Mouse (Mus musculus): ENCODE results near the gene Akap12. TPM values are rescaled to one million over a fixed set of nuclear protein-coding genes. Genes with fewer than 3 reads are reported as not detected.

Akap12 gene
- polyA plus RNA-seq, 1 experiment from 2014 or later, result 33.9 TPM

GRCm38 (mm10) chr10:4356640-4357039, 90.5 kb downstream of the Akap12 start:
- no peak for ATAC-seq (replicated peaks; ENCODE audit: insufficient number of reproducible peaks, low FRiP score, low TSS enrichment)
- Histone ChIP-seq H3K4me2 (no peak overlapping the region), H3K9me3 (replicated peaks; ENCODE audit: control insufficient read depth, low read length) (no peaks in the 10 kb centered on the region), H3K36me3 (ENCODE audit: control insufficient read depth, insufficient read depth, low read length) (peaks cover 22% of the 10 kb centered on the region), H3K4me1 (ENCODE audit: control insufficient read depth, insufficient read depth, low read length) (0 out of 2 replicates have a peak, but pooled peaks cover 3% of the 10 kb centered on the region), H3K27ac (ENCODE audit: low read depth, low read length) (no peak overlapping the region), H3K27me3 (ENCODE audit: control insufficient read depth, insufficient read depth, low read length) (no peaks in the 10 kb centered on the region), H3K9ac (ENCODE audit: low read depth, low read length) (no peak overlapping the region), H3K4me3 (ENCODE audit: low read depth, low read length) (no peak overlapping the region)
- 68% methylated on average over 5 of the region's 5 CpGs for WGBS (ENCODE audit: insufficient replicate concordance)

- WGBS (ENCODE audit: insufficient replicate concordance), result 79% methylated on average over 10 of the region's 10 CpGs
- H3K36me3 ChIP-seq (ENCODE audit: control insufficient read depth, insufficient read depth, low read length), result peaks cover 22% of the 10 kb centered on the region
- 0 out of 2 replicates have a peak, but pooled peaks cover 3% of the 10 kb centered on the region for H3K4me1 ChIP-seq (ENCODE audit: control insufficient read depth, insufficient read depth, low read length)
- no peak overlapping the region for H3K4me2 ChIP-seq
- no peaks in the 10 kb centered on the region for H3K9me3 ChIP-seq (replicated peaks; ENCODE audit: control insufficient read depth, low read length)
- H3K4me3 ChIP-seq (ENCODE audit: low read depth, low read length), result no peak overlapping the region
- ATAC-seq (replicated peaks; ENCODE audit: insufficient number of reproducible peaks, low FRiP score, low TSS enrichment), result no peak
- H3K9ac ChIP-seq (ENCODE audit: low read depth, low read length), result no peak overlapping the region
- H3K27me3 ChIP-seq (ENCODE audit: control insufficient read depth, insufficient read depth, low read length), result no peaks in the 10 kb centered on the region
- no peak overlapping the region for H3K27ac ChIP-seq (ENCODE audit: low read depth, low read length)
These were observed 91.3 kb downstream of the Akap12 start for GRCm38 (mm10) chr10:4357435-4357834.

GRCm38 (mm10) chr10:4364618-4365017, 98.4 kb downstream of the Akap12 start:
- 84% methylated on average over 3 of the region's 3 CpGs for WGBS (ENCODE audit: insufficient replicate concordance)
- ATAC-seq (replicated peaks; ENCODE audit: insufficient number of reproducible peaks, low FRiP score, low TSS enrichment), result no peak
- no peak overlapping the region for H3K4me2 ChIP-seq
- H3K36me3 ChIP-seq (ENCODE audit: control insufficient read depth, insufficient read depth, low read length), result peaks cover 21% of the 10 kb centered on the region
- H3K9me3 ChIP-seq (replicated peaks; ENCODE audit: control insufficient read depth, low read length), result 0 out of 2 replicates have a peak, but pooled peaks cover 4% of the 10 kb centered on the region
- no peaks in the 10 kb centered on the region for H3K27me3 ChIP-seq (ENCODE audit: control insufficient read depth, insufficient read depth, low read length)
- H3K4me3 ChIP-seq (ENCODE audit: low read depth, low read length), result no peak overlapping the region
- H3K9ac ChIP-seq (ENCODE audit: low read depth, low read length), result no peak overlapping the region
- H3K4me1 ChIP-seq (ENCODE audit: control insufficient read depth, insufficient read depth, low read length), result no peaks in the 10 kb centered on the region
- H3K27ac ChIP-seq (ENCODE audit: low read depth, low read length), result no peak overlapping the region

- no peak overlapping the region for H3K9ac ChIP-seq (ENCODE audit: low read depth, low read length)
These were observed 103.9 kb downstream of the Akap12 start for GRCm38 (mm10) chr10:4370105-4370504.

GRCm38 (mm10) chr10:4372011-4372410, 105.8 kb downstream of the Akap12 start:
- H3K27me3 ChIP-seq (ENCODE audit: control insufficient read depth, insufficient read depth, low read length), result no peaks in the 10 kb centered on the region
- no peak overlapping the region for H3K9ac ChIP-seq (ENCODE audit: low read depth, low read length)
- ATAC-seq (replicated peaks; ENCODE audit: insufficient number of reproducible peaks, low FRiP score, low TSS enrichment), result no peak
- H3K4me2 ChIP-seq, result no peak overlapping the region
- H3K36me3 ChIP-seq (ENCODE audit: control insufficient read depth, insufficient read depth, low read length), result peaks cover 24% of the 10 kb centered on the region
- no peaks in the 10 kb centered on the region for H3K9me3 ChIP-seq (replicated peaks; ENCODE audit: control insufficient read depth, low read length)
- no peak overlapping the region for H3K27ac ChIP-seq (ENCODE audit: low read depth, low read length)
- H3K4me3 ChIP-seq (ENCODE audit: low read depth, low read length), result no peak overlapping the region
- WGBS (ENCODE audit: insufficient replicate concordance), result 44% methylated on average over 5 of the region's 5 CpGs
- peaks cover 7% of the 10 kb centered on the region; the same call in 1 of the 2 replicates for H3K4me1 ChIP-seq (ENCODE audit: control insufficient read depth, insufficient read depth, low read length)

More at GRCm38 (mm10) chr10:4370105-4370504, 103.9 kb downstream of the Akap12 start:
- WGBS (ENCODE audit: insufficient replicate concordance), result 87% methylated on average over 11 of the region's 11 CpGs
- H3K4me3 ChIP-seq (ENCODE audit: low read depth, low read length), result no peak overlapping the region
- H3K36me3 ChIP-seq (ENCODE audit: control insufficient read depth, insufficient read depth, low read length), result peaks cover 30% of the 10 kb centered on the region
- H3K4me1 ChIP-seq (ENCODE audit: control insufficient read depth, insufficient read depth, low read length), result no peaks in the 10 kb centered on the region
- H3K27ac ChIP-seq (ENCODE audit: low read depth, low read length), result no peak overlapping the region
- H3K27me3 ChIP-seq (ENCODE audit: control insufficient read depth, insufficient read depth, low read length), result no peaks in the 10 kb centered on the region
- H3K9me3 ChIP-seq (replicated peaks; ENCODE audit: control insufficient read depth, low read length), result no peaks in the 10 kb centered on the region
- no peak overlapping the region for H3K4me2 ChIP-seq
- no peak for ATAC-seq (replicated peaks; ENCODE audit: insufficient number of reproducible peaks, low FRiP score, low TSS enrichment)

- H3K9ac ChIP-seq (ENCODE audit: low read depth, low read length), result no peak overlapping the region
- 91% methylated on average over 4 of the region's 4 CpGs for WGBS (ENCODE audit: insufficient replicate concordance)
- H3K36me3 ChIP-seq (ENCODE audit: control insufficient read depth, insufficient read depth, low read length), result peaks cover 15% of the 10 kb centered on the region
- no peak overlapping the region for H3K4me3 ChIP-seq (ENCODE audit: low read depth, low read length)
- H3K27me3 ChIP-seq (ENCODE audit: control insufficient read depth, insufficient read depth, low read length), result no peaks in the 10 kb centered on the region
- H3K27ac ChIP-seq (ENCODE audit: low read depth, low read length), result no peak overlapping the region
- H3K9me3 ChIP-seq (replicated peaks; ENCODE audit: control insufficient read depth, low read length), result no peaks in the 10 kb centered on the region
- peaks cover 9% of the 10 kb centered on the region; the same call in 1 of the 2 replicates for H3K4me1 ChIP-seq (ENCODE audit: control insufficient read depth, insufficient read depth, low read length)
- ATAC-seq (replicated peaks; ENCODE audit: insufficient number of reproducible peaks, low FRiP score, low TSS enrichment), result no peak
- H3K4me2 ChIP-seq, result no peak overlapping the region
These were observed 107.4 kb downstream of the Akap12 start for GRCm38 (mm10) chr10:4373558-4373957.

- peaks cover 8% of the 10 kb centered on the region for H3K36me3 ChIP-seq (ENCODE audit: control insufficient read depth, insufficient read depth, low read length)
- no peaks in the 10 kb centered on the region for H3K27me3 ChIP-seq (ENCODE audit: control insufficient read depth, insufficient read depth, low read length)
- H3K9ac ChIP-seq (ENCODE audit: low read depth, low read length), result no peak overlapping the region
- H3K27ac ChIP-seq (ENCODE audit: low read depth, low read length), result no peak overlapping the region
- H3K4me1 ChIP-seq (ENCODE audit: control insufficient read depth, insufficient read depth, low read length), result peaks cover 9% of the 10 kb centered on the region; the same call in 1 of the 2 replicates
- H3K4me2 ChIP-seq, result no peak overlapping the region
- no peak for ATAC-seq (replicated peaks; ENCODE audit: insufficient number of reproducible peaks, low FRiP score, low TSS enrichment)
- WGBS (ENCODE audit: insufficient replicate concordance), result 85% methylated on average over 7 of the region's 7 CpGs
- H3K9me3 ChIP-seq (replicated peaks; ENCODE audit: control insufficient read depth, low read length), result no peaks in the 10 kb centered on the region
- no peak overlapping the region for H3K4me3 ChIP-seq (ENCODE audit: low read depth, low read length)
These were observed 108.1 kb downstream of the Akap12 start for GRCm38 (mm10) chr10:4374239-4374638.

- Histone ChIP-seq H3K4me3 (ENCODE audit: low read depth, low read length) (no peak overlapping the region), H3K4me1 (ENCODE audit: control insufficient read depth, insufficient read depth, low read length) (peaks cover 9% of the 10 kb centered on the region; the same call in 1 of the 2 replicates)
- 86% methylated on average over 4 of the region's 4 CpGs for WGBS (ENCODE audit: insufficient replicate concordance)
These were observed 108.6 kb downstream of the Akap12 start for GRCm38 (mm10) chr10:4374734-4375133.

GRCm38 (mm10) chr10:4375267-4375666, 109.1 kb downstream of the Akap12 start:
- Histone ChIP-seq H3K4me3 (ENCODE audit: low read depth, low read length) (no peak overlapping the region), H3K9ac (ENCODE audit: low read depth, low read length) (no peak overlapping the region), H3K36me3 (ENCODE audit: control insufficient read depth, insufficient read depth, low read length) (peaks cover 8% of the 10 kb centered on the region), H3K4me2 (no peak overlapping the region), H3K4me1 (ENCODE audit: control insufficient read depth, insufficient read depth, low read length) (peaks cover 9% of the 10 kb centered on the region; the same call in 1 of the 2 replicates), H3K27me3 (ENCODE audit: control insufficient read depth, insufficient read depth, low read length) (no peaks in the 10 kb centered on the region), H3K9me3 (replicated peaks; ENCODE audit: control insufficient read depth, low read length) (no peaks in the 10 kb centered on the region), H3K27ac (ENCODE audit: low read depth, low read length) (no peak overlapping the region)
- WGBS (ENCODE audit: insufficient replicate concordance), result 71% methylated on average over 7 of the region's 7 CpGs
- no peak for ATAC-seq (replicated peaks; ENCODE audit: insufficient number of reproducible peaks, low FRiP score, low TSS enrichment)

More at GRCm38 (mm10) chr10:4374734-4375133, 108.6 kb downstream of the Akap12 start:
- Histone ChIP-seq H3K27ac (ENCODE audit: low read depth, low read length) (no peak overlapping the region), H3K36me3 (ENCODE audit: control insufficient read depth, insufficient read depth, low read length) (peaks cover 8% of the 10 kb centered on the region), H3K9me3 (replicated peaks; ENCODE audit: control insufficient read depth, low read length) (no peaks in the 10 kb centered on the region), H3K4me2 (no peak overlapping the region), H3K9ac (ENCODE audit: low read depth, low read length) (no peak overlapping the region), H3K27me3 (ENCODE audit: control insufficient read depth, insufficient read depth, low read length) (no peaks in the 10 kb centered on the region)
- no peak for ATAC-seq (replicated peaks; ENCODE audit: insufficient number of reproducible peaks, low FRiP score, low TSS enrichment)

All from heart, embryonic 11.5 days (tissue).